Mouse (Mus musculus): ENCODE measurements at regions not wholly inside any gene's neighbourhood (a gene's known extent, or its start where the extent isn't known, plus 50 kb on each side); places are given as distances from the start of the nearest gene placed in this dataset.

DNA sequence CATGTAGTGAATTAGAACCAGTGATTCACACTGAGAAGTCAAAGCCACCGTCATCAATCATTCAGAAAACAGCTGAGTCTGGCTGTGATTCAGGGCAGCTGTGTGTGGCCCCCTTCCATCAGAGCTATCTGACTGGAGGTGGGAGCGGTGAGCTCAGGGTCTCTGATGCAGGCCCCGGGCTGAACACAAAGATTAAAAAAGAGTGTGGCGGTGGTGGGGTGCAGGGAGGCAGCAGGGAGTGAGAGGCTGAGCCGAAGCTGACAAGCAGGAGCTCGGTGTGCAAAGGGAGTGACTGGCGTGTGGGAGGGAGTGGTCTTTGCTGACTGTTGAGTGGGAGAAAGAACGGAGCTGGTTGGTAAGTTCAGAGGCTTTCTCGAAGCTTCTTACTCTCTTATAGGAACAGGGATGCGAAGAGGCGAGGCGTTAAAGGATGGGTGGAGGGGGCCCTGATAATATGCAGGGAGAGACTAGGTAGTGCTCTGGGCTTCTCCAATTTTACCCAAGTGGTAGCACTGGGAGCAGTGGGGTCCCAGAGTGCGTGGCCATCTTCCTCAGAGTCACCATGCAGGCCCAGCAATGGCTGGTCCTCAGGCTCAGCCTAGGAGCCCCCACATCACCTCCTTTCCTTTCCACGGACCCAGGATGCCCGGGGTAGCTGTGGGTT, 116.1 kb upstream of the Fstl4 start:
- peaks cover 23 to 39% of the 10 kb centered on the region in 2 experiments for H3K4me1 ChIP-seq (ENCODE audit: control insufficient read depth in 2 of 2, insufficient read depth in 2 of 2, low read length in 2 of 2)

DNA sequence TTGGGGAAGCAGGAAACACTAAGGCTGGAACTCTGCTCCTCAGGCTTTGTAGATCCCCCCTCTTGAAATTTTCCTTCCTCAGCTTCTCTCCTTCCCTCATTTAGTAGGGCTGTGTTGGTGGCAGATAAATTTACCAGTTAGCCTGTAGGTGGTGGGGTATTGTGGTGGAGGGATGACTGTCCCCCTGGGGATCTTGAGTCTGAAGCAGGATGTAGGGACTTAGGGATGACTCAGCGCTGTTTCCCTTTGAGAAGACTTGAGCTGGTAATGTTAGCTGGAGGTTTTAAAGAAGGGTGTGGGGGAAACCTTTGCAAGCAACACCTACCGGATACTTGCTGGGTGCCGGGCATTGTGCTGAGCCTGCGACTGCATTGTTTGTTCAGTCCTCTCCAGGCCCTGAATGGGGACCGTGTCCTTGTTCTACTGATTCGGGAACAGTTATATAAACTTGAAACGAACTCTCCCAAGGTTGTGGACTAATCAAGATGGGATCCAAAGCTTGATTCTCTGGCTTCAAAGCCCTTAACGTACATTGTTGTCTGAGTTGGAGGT, 115.5 kb upstream of the Fstl4 start:
- no peaks in the 10 kb centered on the region for H3K9me3 ChIP-seq (ENCODE audit: control insufficient read depth, low read length)
- H3K27me3 ChIP-seq (ENCODE audit: control insufficient read depth, insufficient read depth, low read length): no peaks in the 10 kb centered on the region
- H3K9ac ChIP-seq (ENCODE audit: low read length): no peak overlapping the region
- no peak overlapping the region for H3K27ac ChIP-seq (replicated peaks in 1 of 2; ENCODE audit: control insufficient read depth in 1 of 2, insufficient read depth in 1 of 2, low read depth in 2 of 2, low read length in 2 of 2)
- 67% methylated on average over 8 of the region's 8 CpGs for WGBS
- H3K4me2 ChIP-seq (ENCODE audit: low read length): no peak overlapping the region
- no peak overlapping the region for H3K4me3 ChIP-seq (ENCODE audit: control insufficient read depth in 1 of 2, insufficient read depth in 1 of 2, low read depth in 1 of 2, low read length in 2 of 2)
- no peak for ATAC-seq (ENCODE audit: insufficient number of reproducible peaks, insufficient read depth, low FRiP score, low read depth)
- H3K4me1 ChIP-seq (ENCODE audit: control insufficient read depth in 2 of 2, insufficient read depth in 2 of 2, low read length in 2 of 2): peaks cover 20 to 33% of the 10 kb centered on the region in 2 experiments
- H3K36me3 ChIP-seq (ENCODE audit: control insufficient read depth, insufficient read depth, low read length): no peaks in the 10 kb centered on the region

More for the DNA sequence above, 116.1 kb upstream of the Fstl4 start:
- H3K4me2 ChIP-seq (ENCODE audit: low read length): peak overlapping the region; percentile 20; the same call in 1 of the 2 replicates
- H3K36me3 ChIP-seq (ENCODE audit: control insufficient read depth, insufficient read depth, low read length): no peaks in the 10 kb centered on the region
- no peak overlapping the region for H3K4me3 ChIP-seq (ENCODE audit: control insufficient read depth in 1 of 2, insufficient read depth in 1 of 2, low read depth in 1 of 2, low read length in 2 of 2)
- H3K27ac ChIP-seq (replicated peaks in 1 of 2; ENCODE audit: control insufficient read depth in 1 of 2, insufficient read depth in 1 of 2, low read depth in 2 of 2, low read length in 2 of 2): peak overlapping the region in 1 of 2 experiments; percentile 26; a peak in 1 of 4 replicates
- no peak overlapping the region for H3K9ac ChIP-seq (ENCODE audit: low read length)
- H3K27me3 ChIP-seq (ENCODE audit: control insufficient read depth, insufficient read depth, low read length): no peaks in the 10 kb centered on the region
- WGBS: 41% methylated on average over 15 of the region's 15 CpGs
- no peak for ATAC-seq (ENCODE audit: insufficient number of reproducible peaks, insufficient read depth, low FRiP score, low read depth)
- no peaks in the 10 kb centered on the region for H3K9me3 ChIP-seq (ENCODE audit: control insufficient read depth, low read length)

DNA sequence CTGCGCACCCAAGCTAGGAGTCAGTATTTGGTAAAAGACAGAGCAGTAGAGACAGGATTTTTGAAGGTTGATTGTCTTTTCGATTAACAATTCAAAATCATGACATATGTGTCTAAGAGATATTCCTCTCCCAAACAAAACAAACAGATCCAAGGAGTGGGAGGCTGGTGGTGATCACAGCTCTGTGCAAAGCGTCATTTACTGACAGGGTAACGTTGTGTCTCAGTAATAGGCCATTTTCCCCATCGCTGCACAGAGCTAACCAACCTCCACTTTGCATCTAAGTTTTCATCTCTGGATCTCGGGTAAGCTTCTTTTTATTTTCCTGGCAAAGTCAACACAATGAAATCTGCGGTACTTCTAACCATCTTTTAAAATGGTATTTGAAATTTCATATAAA, 109.8 kb upstream of the Fstl4 start:
- H3K4me3 ChIP-seq (ENCODE audit: control insufficient read depth in 1 of 2, insufficient read depth in 1 of 2, low read depth in 1 of 2, low read length in 2 of 2): no peak overlapping the region
- no peak for ATAC-seq (ENCODE audit: insufficient number of reproducible peaks, insufficient read depth, low FRiP score, low read depth)

GRCm38 (mm10) chr11:52655720-52656474, 108.5 kb upstream of the Fstl4 start:
- no peak overlapping the region for H3K4me3 ChIP-seq (ENCODE audit: control insufficient read depth in 1 of 2, insufficient read depth in 1 of 2, low read depth in 1 of 2, low read length in 2 of 2)
- ATAC-seq (ENCODE audit: insufficient number of reproducible peaks, insufficient read depth, low FRiP score, low read depth): no peak
- H3K27me3 ChIP-seq (ENCODE audit: control insufficient read depth, insufficient read depth, low read length): no peaks in the 10 kb centered on the region
- no peaks in the 10 kb centered on the region for H3K9me3 ChIP-seq (ENCODE audit: control insufficient read depth, low read length)
- 56% methylated on average over 2 of the region's 2 CpGs for WGBS
- H3K4me1 ChIP-seq (ENCODE audit: control insufficient read depth in 2 of 2, insufficient read depth in 2 of 2, low read length in 2 of 2): no peaks in the 10 kb centered on the region
- H3K36me3 ChIP-seq (ENCODE audit: control insufficient read depth, insufficient read depth, low read length): no peaks in the 10 kb centered on the region
- H3K4me2 ChIP-seq (ENCODE audit: low read length): no peak overlapping the region
- H3K9ac ChIP-seq (ENCODE audit: low read length): no peak overlapping the region
- H3K27ac ChIP-seq (replicated peaks in 1 of 2; ENCODE audit: control insufficient read depth in 1 of 2, insufficient read depth in 1 of 2, low read depth in 2 of 2, low read length in 2 of 2): no peak overlapping the region

More for the DNA sequence above, 109.8 kb upstream of the Fstl4 start:
- H3K36me3 ChIP-seq (ENCODE audit: control insufficient read depth, insufficient read depth, low read length): no peaks in the 10 kb centered on the region
- no peaks in the 10 kb centered on the region for H3K27me3 ChIP-seq (ENCODE audit: control insufficient read depth, insufficient read depth, low read length)
- H3K27ac ChIP-seq (replicated peaks in 1 of 2; ENCODE audit: control insufficient read depth in 1 of 2, insufficient read depth in 1 of 2, low read depth in 2 of 2, low read length in 2 of 2): no peak overlapping the region
- no peak overlapping the region for H3K4me2 ChIP-seq (ENCODE audit: low read length)
- H3K4me1 ChIP-seq (ENCODE audit: control insufficient read depth in 2 of 2, insufficient read depth in 2 of 2, low read length in 2 of 2): no peaks in the 10 kb centered on the region; a peak in 1 of 4 replicates
- H3K9me3 ChIP-seq (ENCODE audit: control insufficient read depth, low read length): no peaks in the 10 kb centered on the region
- 86% methylated on average over 7 of the region's 7 CpGs for WGBS
- H3K9ac ChIP-seq (ENCODE audit: low read length): no peak overlapping the region

GRCm38 (mm10) chr11:52661234-52661633, 103.2 kb upstream of the Fstl4 start:
- ATAC-seq (ENCODE audit: insufficient number of reproducible peaks, insufficient read depth, low FRiP score, low read depth): no peak
- Histone ChIP-seq H3K4me1 (ENCODE audit: control insufficient read depth in 2 of 2, insufficient read depth in 2 of 2, low read length in 2 of 2) (no peaks in the 10 kb centered on the region), H3K9ac (ENCODE audit: low read length) (no peak overlapping the region), H3K4me3 (ENCODE audit: control insufficient read depth in 1 of 2, insufficient read depth in 1 of 2, low read depth in 1 of 2, low read length in 2 of 2) (no peak overlapping the region), H3K4me2 (ENCODE audit: low read length) (no peak overlapping the region), H3K9me3 (ENCODE audit: control insufficient read depth, low read length) (no peaks in the 10 kb centered on the region), H3K36me3 (ENCODE audit: control insufficient read depth, insufficient read depth, low read length) (no peaks in the 10 kb centered on the region), H3K27ac (replicated peaks in 1 of 2; ENCODE audit: control insufficient read depth in 1 of 2, insufficient read depth in 1 of 2, low read depth in 2 of 2, low read length in 2 of 2) (no peak overlapping the region), H3K27me3 (ENCODE audit: control insufficient read depth, insufficient read depth, low read length) (no peaks in the 10 kb centered on the region)
- 84% methylated on average over 12 of the region's 12 CpGs for WGBS

DNA sequence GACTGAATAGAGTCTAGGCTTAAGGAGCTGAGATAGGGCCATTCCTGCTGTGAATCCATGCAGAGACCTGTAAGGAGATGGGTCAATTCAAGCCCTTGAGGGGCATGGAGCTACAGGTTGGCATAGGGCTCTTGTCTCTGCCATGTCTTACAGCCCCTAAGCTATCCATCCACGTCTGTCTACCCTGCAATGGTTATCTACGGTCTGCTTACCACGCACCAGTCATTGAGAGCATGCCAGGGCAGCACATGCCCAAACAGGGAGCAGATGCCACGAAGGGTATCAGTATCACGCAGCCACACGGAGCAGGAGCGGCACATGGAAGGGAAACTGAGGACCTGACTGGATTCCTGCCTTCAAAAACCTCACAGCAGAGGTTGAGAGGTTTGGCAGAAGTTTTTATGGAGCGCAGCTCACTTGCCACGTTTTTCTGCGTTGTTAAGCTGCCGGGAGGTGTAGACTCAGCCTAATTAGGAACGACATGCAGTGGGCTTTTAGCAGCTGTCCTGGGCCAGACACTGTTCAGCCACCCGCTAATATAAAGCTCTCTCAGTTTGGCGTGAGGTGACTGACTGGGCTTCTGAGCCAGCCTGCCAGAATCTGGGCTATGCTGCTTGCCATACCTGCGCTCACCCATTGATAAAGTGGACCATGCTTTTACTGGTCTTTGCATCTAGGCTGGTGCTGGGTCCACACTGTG, 102.4 kb upstream of the Fstl4 start:
- no peak for ATAC-seq (ENCODE audit: insufficient number of reproducible peaks, insufficient read depth, low FRiP score, low read depth)
- no peaks in the 10 kb centered on the region for H3K27me3 ChIP-seq (ENCODE audit: control insufficient read depth, insufficient read depth, low read length)

DNA sequence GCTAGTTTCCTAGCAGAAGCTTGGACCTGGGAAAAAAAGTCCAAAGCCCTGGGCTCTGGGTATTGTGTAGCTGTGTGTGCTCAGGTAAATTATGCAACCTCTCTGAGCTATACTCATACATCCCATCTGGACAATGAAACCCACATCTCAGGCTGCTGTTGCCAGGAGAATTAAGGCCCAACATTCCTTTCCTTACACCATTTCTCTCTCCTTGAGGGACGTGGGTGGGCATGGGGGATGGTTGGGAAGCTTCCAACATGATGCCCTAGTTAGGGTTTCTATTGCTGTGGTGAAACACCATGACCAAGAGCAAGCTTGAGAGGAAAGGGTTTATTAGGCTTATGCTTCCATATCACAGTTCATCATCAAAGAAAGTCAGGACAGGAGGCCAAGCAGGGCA, 99.1 kb upstream of the Fstl4 start:
- Histone ChIP-seq H3K9ac (ENCODE audit: low read length) (no peak overlapping the region), H3K36me3 (ENCODE audit: control insufficient read depth, insufficient read depth, low read length) (no peaks in the 10 kb centered on the region), H3K4me1 (ENCODE audit: control insufficient read depth in 2 of 2, insufficient read depth in 2 of 2, low read length in 2 of 2) (no peaks in the 10 kb centered on the region), H3K27me3 (ENCODE audit: control insufficient read depth, insufficient read depth, low read length) (no peaks in the 10 kb centered on the region), H3K4me3 (ENCODE audit: control insufficient read depth in 1 of 2, insufficient read depth in 1 of 2, low read depth in 1 of 2, low read length in 2 of 2) (no peak overlapping the region), H3K9me3 (ENCODE audit: control insufficient read depth, low read length) (peaks cover 6% of the 10 kb centered on the region; the same call in 1 of the 2 replicates), H3K4me2 (ENCODE audit: low read length) (no peak overlapping the region), H3K27ac (replicated peaks in 1 of 2; ENCODE audit: control insufficient read depth in 1 of 2, insufficient read depth in 1 of 2, low read depth in 2 of 2, low read length in 2 of 2) (no peak overlapping the region)
- WGBS: 88% methylated on average over 1 of the region's 1 CpGs
- ATAC-seq (ENCODE audit: insufficient number of reproducible peaks, insufficient read depth, low FRiP score, low read depth): no peak

More for the DNA sequence above, 102.4 kb upstream of the Fstl4 start:
- Histone ChIP-seq H3K9ac (ENCODE audit: low read length) (no peak overlapping the region), H3K4me2 (ENCODE audit: low read length) (no peak overlapping the region), H3K4me3 (ENCODE audit: control insufficient read depth in 1 of 2, insufficient read depth in 1 of 2, low read depth in 1 of 2, low read length in 2 of 2) (no peak overlapping the region), H3K27ac (replicated peaks in 1 of 2; ENCODE audit: control insufficient read depth in 1 of 2, insufficient read depth in 1 of 2, low read depth in 2 of 2, low read length in 2 of 2) (no peak overlapping the region), H3K36me3 (ENCODE audit: control insufficient read depth, insufficient read depth, low read length) (no peaks in the 10 kb centered on the region), H3K9me3 (ENCODE audit: control insufficient read depth, low read length) (no peaks in the 10 kb centered on the region), H3K4me1 (ENCODE audit: control insufficient read depth in 2 of 2, insufficient read depth in 2 of 2, low read length in 2 of 2) (no peaks in the 10 kb centered on the region)
- 83% methylated on average over 15 of the region's 15 CpGs for WGBS
